8 mouse cellular contexts compared by ENCODE assay signal in the genomic region with DNA sequence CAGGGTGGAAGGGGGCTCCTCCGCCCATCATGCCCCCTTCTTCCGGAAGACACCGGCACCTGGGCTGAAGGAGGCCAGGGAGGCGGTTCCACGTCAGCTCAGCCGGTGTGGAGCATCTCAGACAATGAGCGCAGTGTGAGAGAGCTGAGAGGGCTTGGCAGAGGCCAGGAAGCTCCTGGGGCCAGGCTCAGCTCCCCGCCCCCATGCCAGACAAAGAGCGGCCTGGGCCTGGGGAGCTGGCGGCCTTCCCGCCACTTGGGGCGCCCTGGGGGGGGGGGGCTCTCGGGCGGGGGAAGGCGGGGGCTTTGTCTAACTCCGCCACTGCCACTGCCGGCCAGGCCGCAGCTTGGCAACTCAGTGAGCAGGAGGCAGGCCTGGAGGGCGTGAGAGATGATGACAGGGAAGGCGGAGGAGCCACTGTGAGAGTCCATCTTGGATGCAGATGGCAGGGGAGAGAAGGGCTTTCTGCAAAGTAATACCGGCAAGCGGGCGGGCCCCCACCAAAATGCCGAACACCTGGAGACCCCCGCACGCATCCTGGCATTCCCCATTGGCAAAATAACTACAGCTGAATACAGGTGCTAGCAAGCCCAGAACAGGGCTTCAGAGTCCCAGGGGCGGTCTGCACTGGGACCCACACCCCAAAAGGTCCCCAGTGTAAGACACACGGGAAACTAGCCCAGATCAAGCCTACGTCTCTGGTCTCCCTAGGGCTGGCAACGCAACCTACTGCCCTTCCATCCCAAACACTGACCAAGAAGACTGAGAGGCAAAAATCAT. TPM values are rescaled to one million over a fixed set of nuclear protein-coding genes. Genes with fewer than 3 reads are reported as not detected.
DNase-seq lines count a peak whose midpoint lies in the region; ATAC-seq and TF ChIP-seq lines count a peak whose summit lies in the region.

No protein-coding gene starts in this region.

- in situ Hi-C loops in CH12.LX (cut with MboI; ENCODE audit: low pct_ligation_motif_present, low pct_unique_long_range_greater_than_20kb, low sequenced_read_pairs) = loop anchor here (10.0 kb wide), 1 partner anchor 202 kb away; the partner anchor contains the start of gene Ddx55

- no peak for TF ChIP-seq RAD21 in CH12.LX (IDR thresholded peaks at IDR 0.05; ENCODE audit: low read depth, low read length)

- H3K36me3 ChIP-seq in CH12.LX (replicated peaks in 1 of 2; ENCODE audit: control insufficient read depth in 1 of 2, insufficient read depth in 1 of 2, low read length in 1 of 2) = peaks cover 21 to 33% of the 10 kb centered on the region in 2 experiments
- peaks cover 14% of the 10 kb centered on the region for H3K36me3 ChIP-seq in forebrain, embryonic 11.5 days (ENCODE audit: control insufficient read depth, insufficient read depth, low read length)
- H3K36me3 ChIP-seq in heart, postnatal 0 days (replicated peaks; ENCODE audit: control insufficient read depth, insufficient read depth, low read length) = peaks cover 21% of the 10 kb centered on the region
- H3K36me3 ChIP-seq in neural tube, embryonic 14.5 days (ENCODE audit: control insufficient read depth, insufficient read depth, low read length) = peaks cover 18% of the 10 kb centered on the region; the same call in 1 of the 2 replicates

- H3K4me2 ChIP-seq in CH12.LX (ENCODE audit: insufficient read depth, low read depth, poor library complexity, severe bottlenecking) = peak overlapping the region; percentile 81
- H3K4me2 ChIP-seq in forebrain, embryonic 11.5 days (ENCODE audit: low read depth, low read length, severe bottlenecking) = peak overlapping the region; percentile 90
- peak overlapping the region; percentile 86 for H3K4me2 ChIP-seq in heart, postnatal 0 days (ENCODE audit: low read depth, low read length)
- peak overlapping the region; percentile 97 for H3K4me2 ChIP-seq in neural tube, embryonic 14.5 days (ENCODE audit: low read depth, low read length)

- TF ChIP-seq POLR2A in CH12.LX (IDR thresholded peaks at IDR 0.05; ENCODE audit: low read depth, low read length) = peak; percentile 64

- H3K4me1 ChIP-seq in CH12.LX (ENCODE audit: control insufficient read depth in 1 of 2, insufficient read depth in 2 of 2) = peaks cover 17 to 24% of the 10 kb centered on the region in 2 experiments
- peaks cover 13% of the 10 kb centered on the region for H3K4me1 ChIP-seq in forebrain, embryonic 11.5 days (replicated peaks; ENCODE audit: control insufficient read depth, insufficient read depth, low read length)
- peaks cover 13% of the 10 kb centered on the region for H3K4me1 ChIP-seq in heart, postnatal 0 days (ENCODE audit: control insufficient read depth, insufficient read depth)
- peaks cover 25% of the 10 kb centered on the region for H3K4me1 ChIP-seq in neural tube, embryonic 14.5 days (ENCODE audit: control insufficient read depth, insufficient read depth, low read length)

- peak in 1 of 2 experiments; percentile 17; a peak in 1 of 4 replicates for TF ChIP-seq CTCF in CH12.LX (conservative IDR thresholded peaks at IDR 0.05 in 1 of 2, IDR thresholded peaks at IDR 0.05 in 1 of 2; ENCODE audit: low read depth in 2 of 2, low read length in 2 of 2)
- peak; percentile 25; the same call in 1 of the 2 replicates for TF ChIP-seq CTCF in heart, postnatal 0 days (IDR thresholded peaks at IDR 0.05; ENCODE audit: low read depth)

- peak; percentile 90 for ATAC-seq in forebrain, embryonic 11.5 days (replicated peaks; ENCODE audit: low FRiP score)
- ATAC-seq in heart, postnatal 0 days (ENCODE audit: insufficient read depth, low read depth) = peak; percentile 85
- ATAC-seq in neural tube, embryonic 14.5 days (ENCODE audit: low read depth) = peak; percentile 86

- peak; percentile 78 for DNase-seq in CH12.LX (ENCODE audit: extremely low read depth)
- DNase-seq in c-Kit-positive CD71-positive TER-119-negative erythroid progenitor cells, embryonic 14.5 days (ENCODE audit: low read depth) = peak; percentile 40
- DNase-seq in forebrain, embryonic 11.5 days (ENCODE audit: low spot score) = peak; percentile 97
- peak; percentile 93 for DNase-seq in heart, postnatal 0 days (ENCODE audit: low spot score)
- DNase-seq in kidney, postnatal 25 days = peak; percentile 74 to 90
- DNase-seq in lung, adult 18-20 months = peak; percentile 76 to 86
- peak; percentile 85 for DNase-seq in testis, postnatal 14 days (ENCODE audit: low spot score)

- H3K27ac ChIP-seq in CH12.LX (ENCODE audit: insufficient read depth, low read depth) = peak overlapping the region; percentile 83
- peak overlapping the region; percentile 99 for H3K27ac ChIP-seq in forebrain, embryonic 11.5 days (ENCODE audit: low read depth, low read length)
- H3K27ac ChIP-seq in heart, postnatal 0 days (ENCODE audit: low read depth) = peak overlapping the region; percentile 98
- H3K27ac ChIP-seq in neural tube, embryonic 14.5 days (ENCODE audit: low read depth, low read length) = peak overlapping the region; percentile 94

- no peaks in the 10 kb centered on the region for H3K9me3 ChIP-seq in CH12.LX (replicated peaks; ENCODE audit: low read length)
- no peaks in the 10 kb centered on the region for H3K9me3 ChIP-seq in forebrain, embryonic 11.5 days (ENCODE audit: control insufficient read depth, low read length)
- H3K9me3 ChIP-seq in heart, postnatal 0 days (replicated peaks; ENCODE audit: control insufficient read depth, low read length) = no peaks in the 10 kb centered on the region
- H3K9me3 ChIP-seq in neural tube, embryonic 14.5 days (ENCODE audit: control insufficient read depth, low read length) = no peaks in the 10 kb centered on the region

- H3K9ac ChIP-seq in CH12.LX (ENCODE audit: insufficient read depth, low read depth) = peak overlapping the region; percentile 99
- peak overlapping the region; percentile 100 for H3K9ac ChIP-seq in forebrain, embryonic 11.5 days (ENCODE audit: low read length)
- peak overlapping the region; percentile 98 for H3K9ac ChIP-seq in heart, postnatal 0 days (replicated peaks; ENCODE audit: low read depth, low read length)
- H3K9ac ChIP-seq in neural tube, embryonic 14.5 days (replicated peaks; ENCODE audit: low read depth, low read length) = peak overlapping the region; percentile 97

- H3K4me3 ChIP-seq in CH12.LX (replicated peaks in 1 of 3; ENCODE audit: low read depth in 2 of 3, low read length in 2 of 3, poor library complexity in 1 of 3) = peak overlapping the region; percentile 38 to 82 (median 78)
- H3K4me3 ChIP-seq in forebrain, embryonic 11.5 days (ENCODE audit: low read depth, low read length) = peak overlapping the region; percentile 98
- peak overlapping the region; percentile 99 for H3K4me3 ChIP-seq in heart, postnatal 0 days (ENCODE audit: low read depth, low read length)
- H3K4me3 ChIP-seq in neural tube, embryonic 14.5 days (ENCODE audit: low read depth, low read length) = peak overlapping the region; percentile 87

- TF ChIP-seq EP300 in CH12.LX (IDR thresholded peaks at IDR 0.05; ENCODE audit: low read length) = no peak
- no peak for TF ChIP-seq EP300 in heart, postnatal 0 days (IDR thresholded peaks at IDR 0.05; ENCODE audit: low read depth)

- H3K27me3 ChIP-seq in CH12.LX (replicated peaks) = no peaks in the 10 kb centered on the region
- H3K27me3 ChIP-seq in forebrain, embryonic 11.5 days (ENCODE audit: control insufficient read depth, insufficient read depth, low read length) = no peaks in the 10 kb centered on the region
- H3K27me3 ChIP-seq in heart, postnatal 0 days (ENCODE audit: control insufficient read depth, insufficient read depth, low read length) = no peaks in the 10 kb centered on the region
- no peaks in the 10 kb centered on the region for H3K27me3 ChIP-seq in neural tube, embryonic 14.5 days (ENCODE audit: control insufficient read depth, insufficient read depth, low read length)

- dilution Hi-C loops in CH12.LX (cut with MboI; ENCODE audit: extremely low pct_ligation_motif_present, extremely low pct_unique_long_range_greater_than_20kb, low sequenced_read_pairs) = no loop called here

- H3K79me2 ChIP-seq in CH12.LX (replicated peaks; ENCODE audit: control insufficient read depth, extremely low read depth, insufficient read depth, poor library complexity, severe bottlenecking) = peaks cover 37% of the 10 kb centered on the region

- under 1% methylated on average over 29 of the region's 30 CpGs for WGBS in forebrain, embryonic 11.5 days
- under 1% methylated on average over 29 of the region's 30 CpGs for WGBS in heart, postnatal 0 days
- 0% methylated on average over 24 of the region's 30 CpGs for WGBS in neural tube, embryonic 14.5 days

TF ChIP-seq in CH12.LX, 34 proteins besides CTCF, POLR2A, EP300 and RAD21 (continues in another document):
- TF ChIP-seq KAT2A (IDR thresholded peaks at IDR 0.05; ENCODE audit: insufficient replicate concordance, low read length) (0 out of 2 replicates have a peak, but pooled peaks have one; percentile 13), MAFK (IDR thresholded peaks at IDR 0.05; ENCODE audit: insufficient replicate concordance, low read length) (no peak)

RNA-seq across cellular contexts. Expression of gene Cdk2ap1, which starts 10.6 kb away (rescaled TPM):
- 90.4 and 134 TPM in 2 replicates for total RNA-seq in CH12.LX (2012; rRNA removed)
- 170 and 179 TPM in 2 replicates for total RNA-seq in CH12.LX (2014; rRNA removed)
- 287 and 323 TPM in 2 replicates for polyA plus RNA-seq in CH12.LX (2012; ENCODE audit: insufficient read length, low read depth)
- polyA plus RNA-seq in forebrain, embryonic 11.5 days (2014; fragmentation: Nextera tagmentation; extraction: Ambion mirVana) = 310 and 367 TPM in 2 replicates
- 113 and 180 TPM in 2 replicates for total RNA-seq in heart, postnatal 0 days (2014; rRNA removed; ENCODE audit: low replicate concordance)
- 23.2 and 26.6 TPM in 2 replicates for polyA plus RNA-seq in heart, postnatal 0 days (2015; fragmentation: Nextera tagmentation; extraction: Ambion mirVana)
- 68.5 and 72.5 TPM in 2 replicates for polyA plus RNA-seq in neural tube, embryonic 14.5 days (2014; fragmentation: Nextera tagmentation; extraction: Ambion mirVana)

RNA-seq across cellular contexts. Expression of gene 2810006K23Rik, which starts 24.4 kb away (rescaled TPM):
- total RNA-seq in CH12.LX (2012; rRNA removed) (6.1 and 6.3 TPM in 2 replicates), CH12.LX (2014; rRNA removed) (8.9 TPM in 2 replicates)
- 8.2 and 8.9 TPM in 2 replicates for polyA plus RNA-seq in CH12.LX (2012; ENCODE audit: insufficient read length, low read depth)
- 17.9 and 20.2 TPM in 2 replicates for polyA plus RNA-seq in forebrain, embryonic 11.5 days (2014; fragmentation: Nextera tagmentation; extraction: Ambion mirVana)
- 13.2 and 20.0 TPM in 2 replicates for total RNA-seq in heart, postnatal 0 days (2014; rRNA removed; ENCODE audit: low replicate concordance)
- 12.4 and 14.9 TPM in 2 replicates for polyA plus RNA-seq in heart, postnatal 0 days (2015; fragmentation: Nextera tagmentation; extraction: Ambion mirVana)
- polyA plus RNA-seq in neural tube, embryonic 14.5 days (2014; fragmentation: Nextera tagmentation; extraction: Ambion mirVana) = 8.2 and 12.7 TPM in 2 replicates

RNA-seq across cellular contexts. Expression of gene Mphosph9, which starts 24.6 kb away (rescaled TPM):
- total RNA-seq in CH12.LX (2012; rRNA removed) (5.6 and 5.7 TPM in 2 replicates), CH12.LX (2014; rRNA removed) (6.9 and 8.0 TPM in 2 replicates)
- polyA plus RNA-seq in CH12.LX (2012; ENCODE audit: insufficient read length, low read depth) = 7.8 and 9.8 TPM in 2 replicates
- 21.2 and 22.2 TPM in 2 replicates for polyA plus RNA-seq in forebrain, embryonic 11.5 days (2014; fragmentation: Nextera tagmentation; extraction: Ambion mirVana)
- total RNA-seq in heart, postnatal 0 days (2014; rRNA removed; ENCODE audit: low replicate concordance) = 10.5 and 12.2 TPM in 2 replicates
- 4.4 and 5.3 TPM in 2 replicates for polyA plus RNA-seq in heart, postnatal 0 days (2015; fragmentation: Nextera tagmentation; extraction: Ambion mirVana)
- 15.8 and 18.8 TPM in 2 replicates for polyA plus RNA-seq in neural tube, embryonic 14.5 days (2014; fragmentation: Nextera tagmentation; extraction: Ambion mirVana)

Comparison
In these comparisons a context has a peak if more than half of its experiments do, and no peak if none do; other contexts are left out.
1. Peak in every context shown above with its lines: DNase-seq, ATAC-seq, H3K4me3 ChIP-seq and H3K27ac ChIP-seq.
2. DNase-seq: peak in every context shown above with its lines; median percentile 97 in forebrain, embryonic 11.5 days; 93 in heart, postnatal 0 days; 85 in testis, postnatal 14 days; 82 in kidney, postnatal 25 days; 81 in lung, adult 18-20 months; 78 in CH12.LX; 40 in c-Kit-positive CD71-positive TER-119-negative erythroid progenitor cells, embryonic 14.5 days.